Mouse (Mus musculus) stomach, embryonic 16.5 days (tissue): ENCODE data around the gene Avp. TPM values are rescaled to one million over a fixed set of nuclear protein-coding genes. Genes with fewer than 3 reads are reported as not detected.
A peak's percentile ranks its signal among the peaks of the same experiment; 100 is the strongest.

ENCODE experiments used
- ATAC-seq: fragments of 200-750 bp; cut with Nextera tagmentation; 2 replicates; pipeline ENCODE4 v1.8.0; 2017; ENCODE audit warnings: moderate number of reproducible peaks, moderate TSS enrichment; ENCODE audit not compliant: insufficient read depth, low FRiP score
- H3K27ac ChIP-seq: fragments of 300-500 bp; sonication (generic); 2 replicates; pipeline ENCODE4 v1.5.1; 2014; ENCODE audit warnings: low read length
- H3K27me3 ChIP-seq: fragments of 300-500 bp; sonication (generic); 2 replicates; pipeline ENCODE4 v1.6.1; 2014; ENCODE audit warnings: low read length, control low read depth, mixed read lengths; ENCODE audit not compliant: control insufficient read depth, insufficient read depth
- H3K36me3 ChIP-seq: fragments of 300-500 bp; sonication (generic); 2 replicates; pipeline ENCODE4 v1.6.1; 2014; ENCODE audit warnings: low read length; ENCODE audit not compliant: control insufficient read depth, insufficient read depth
- H3K4me1 ChIP-seq: fragments of 300-500 bp; sonication (generic); 2 replicates; pipeline ENCODE4 v1.6.1; 2014; ENCODE audit warnings: low read length, control low read depth, mixed read lengths; ENCODE audit not compliant: control insufficient read depth, insufficient read depth
- H3K4me2 ChIP-seq: fragments of 300-500 bp; sonication (generic); 2 replicates; pipeline ENCODE4 v1.6.1; 2014; ENCODE audit warnings: low read depth, low read length, mixed read lengths
- H3K4me3 ChIP-seq: fragments of 300-500 bp; sonication (generic); replicated peaks from 2 replicates; pipeline ENCODE4 v1.5.1; 2014; ENCODE audit warnings: mild to moderate bottlenecking, low read length
- H3K9ac ChIP-seq: fragments of 300-500 bp; sonication (generic); 2 replicates; pipeline ENCODE4 v1.6.1; 2014; ENCODE audit warnings: low read length
- H3K9me3 ChIP-seq: fragments of 300-500 bp; sonication (generic); replicated peaks from 2 replicates; pipeline ENCODE4 v1.6.1; 2016; ENCODE audit warnings: low read length, control low read depth; ENCODE audit not compliant: control insufficient read depth
- WGBS: fragments of 180-500 bp; shearing (Covaris S2); extraction: QIAGEN DNeasy Blood & Tissue Kit; methylation state at CpG from one replicate; pipeline ENCODE4 v1.1.7; 2014; 5-methylcytosine and 5-hydroxymethylcytosine counted together
- polyA plus RNA-seq: library from polyadenylated mRNA; unstranded; fragments of >200 nt; fragmentation: Nextera tagmentation; extraction: Ambion mirVana; gene quantifications from 2 replicates; pipeline ENCODE4 v1.2.1, GENCODE M21; 2015

The Avp gene
- polyA plus RNA-seq, 1 experiment from 2014 or later, result not detected

DNA sequence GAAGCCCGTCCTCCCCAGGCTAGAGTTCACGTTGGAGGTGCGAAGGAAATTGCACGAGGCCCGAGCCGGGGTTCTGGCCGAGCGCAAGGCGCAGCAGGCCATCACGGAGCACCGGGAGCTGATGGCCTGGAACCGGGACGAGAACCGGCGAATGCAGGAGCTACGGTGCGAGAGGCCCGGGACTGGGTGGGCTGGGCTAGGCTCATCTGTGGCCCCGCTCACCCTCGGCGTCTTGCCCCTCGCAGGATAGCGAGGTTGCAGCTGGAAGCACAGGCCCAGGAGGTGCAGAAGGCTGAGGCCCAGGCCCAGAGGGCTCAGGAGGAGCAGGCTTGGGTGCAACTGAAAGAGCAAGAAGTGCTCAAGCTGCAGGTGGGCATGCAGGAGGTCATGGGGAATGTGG lies 18.3 kb downstream of the Avp start:
- Histone ChIP-seq H3K27ac (peak overlapping the region; percentile 25; the same call in 1 of the 2 replicates), H3K4me3 (peak overlapping the region; percentile 81), H3K36me3 (no peaks in the 10 kb centered on the region), H3K27me3 (no peaks in the 10 kb centered on the region), H3K9me3 (no peaks in the 10 kb centered on the region), H3K4me1 (peaks cover 14% of the 10 kb centered on the region), H3K9ac (peak overlapping the region; percentile 86), H3K4me2 (peak overlapping the region; percentile 94)
- under 1% methylated on average over 23 of the region's 23 CpGs for WGBS
- no peak for ATAC-seq

DNA sequence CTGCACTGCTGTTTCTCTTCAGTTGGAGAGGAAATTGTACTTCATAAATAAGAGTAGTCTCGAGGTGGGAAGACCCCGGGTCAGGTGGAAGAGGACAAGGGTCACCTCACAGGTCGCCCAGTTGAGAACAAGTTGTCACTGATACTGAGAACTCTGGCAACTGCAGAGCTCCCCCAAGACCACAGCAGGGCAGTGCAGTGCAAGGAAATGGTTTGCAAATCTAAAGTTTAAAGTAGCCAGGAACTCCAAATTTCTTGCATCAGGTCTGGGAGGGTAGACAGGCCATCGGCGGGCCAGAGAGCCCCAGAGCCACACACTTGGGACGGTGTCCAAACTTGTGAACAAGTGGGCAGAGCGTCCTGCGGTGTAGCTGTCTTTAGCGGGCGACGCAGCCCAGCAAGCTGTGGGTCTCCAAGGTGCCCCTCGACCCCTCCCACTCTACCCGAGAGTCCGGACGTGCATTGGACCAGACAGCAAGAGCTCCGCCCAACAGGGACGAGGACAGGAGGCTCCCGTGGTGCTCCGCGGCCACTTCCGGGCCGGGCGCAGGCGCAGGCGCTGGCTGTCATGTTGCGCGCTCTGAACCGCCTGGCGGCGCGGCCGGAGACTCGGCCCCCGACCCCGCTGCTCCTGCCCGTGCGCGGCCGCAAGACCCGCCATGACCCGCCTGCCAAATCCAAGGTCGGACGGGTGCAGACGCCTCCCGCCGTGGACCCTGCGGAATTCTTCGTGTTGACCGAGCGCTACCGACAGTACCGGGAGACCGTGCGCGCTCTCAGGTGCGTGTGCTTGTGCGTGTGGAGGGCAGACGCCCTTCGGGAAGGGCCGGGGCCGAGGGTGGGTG lies 18.9 kb downstream of the Avp start, which contains the start of gene Mrps26:
Mrps26 (plus strand) TSS at position 531 of the 844 bp plus-strand sequence.
- under 1% methylated on average over 61 of the region's 61 CpGs for WGBS

DNA sequence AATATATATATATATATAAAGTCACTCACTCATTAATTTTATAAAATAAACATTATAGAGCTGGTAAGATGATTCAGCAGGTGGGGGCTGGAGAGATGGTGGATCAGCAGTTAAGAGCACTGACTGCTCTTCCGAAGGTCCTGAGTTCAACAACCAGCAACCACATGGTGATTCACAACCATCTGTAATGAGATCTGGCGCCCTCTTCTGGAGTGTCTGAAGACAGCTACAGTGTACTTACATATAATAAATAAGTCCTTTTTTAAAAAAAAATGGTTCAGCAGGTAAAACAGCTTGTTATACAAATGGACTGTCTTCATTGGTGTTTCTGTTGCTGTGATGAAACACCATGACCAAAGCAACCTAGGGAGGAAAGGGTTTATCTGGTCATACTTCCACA lies 24.3 kb downstream of the Avp start:
- Histone ChIP-seq H3K4me3 (no peak overlapping the region), H3K27ac (no peak overlapping the region), H3K4me1 (peaks cover 3% of the 10 kb centered on the region; the same call in 1 of the 2 replicates), H3K9me3 (no peaks in the 10 kb centered on the region), H3K9ac (no peak overlapping the region), H3K36me3 (peaks cover 10% of the 10 kb centered on the region; the same call in 1 of the 2 replicates), H3K4me2 (no peak overlapping the region), H3K27me3 (no peaks in the 10 kb centered on the region)
- no peak for ATAC-seq
- WGBS, result 67% methylated on average over 2 of the region's 2 CpGs

More for the DNA sequence above, 18.9 kb downstream of the Avp start, which contains the start of gene Mrps26:
- Histone ChIP-seq H3K9ac (peak within 1 kb of the TSS; percentile 86), H3K27ac (peak within 1 kb of the TSS; percentile 75), H3K27me3 (no peaks in the 10 kb centered on the region), H3K9me3 (no peaks in the 10 kb centered on the region), H3K4me3 (peak within 1 kb of the TSS; percentile 81), H3K4me2 (peak within 1 kb of the TSS; percentile 94), H3K4me1 (peaks cover 14% of the 10 kb centered on the region), H3K36me3 (no peaks in the 10 kb centered on the region)
- peak; percentile 99 for ATAC-seq

GRCm38 (mm10) chr2:130557462-130557861 lies 24.9 kb downstream of the Avp start:
- Histone ChIP-seq H3K36me3 (peaks cover 14% of the 10 kb centered on the region; the same call in 1 of the 2 replicates), H3K27ac (no peak overlapping the region), H3K4me1 (no peaks in the 10 kb centered on the region), H3K9me3 (no peaks in the 10 kb centered on the region), H3K4me3 (no peak overlapping the region), H3K9ac (no peak overlapping the region), H3K27me3 (no peaks in the 10 kb centered on the region), H3K4me2 (no peak overlapping the region)
- 92% methylated on average over 2 of the region's 2 CpGs for WGBS
- ATAC-seq, result no peak

- Histone ChIP-seq H3K9me3 (no peaks in the 10 kb centered on the region), H3K36me3 (peaks cover 15% of the 10 kb centered on the region; the same call in 1 of the 2 replicates), H3K9ac (no peak overlapping the region), H3K4me3 (no peak overlapping the region), H3K4me1 (no peaks in the 10 kb centered on the region), H3K27ac (no peak overlapping the region), H3K27me3 (no peaks in the 10 kb centered on the region), H3K4me2 (no peak overlapping the region)
- ATAC-seq, result no peak
- 78% methylated on average over 1 of the region's 1 CpGs for WGBS
Observed at GRCm38 (mm10) chr2:130556292-130556691, 26.1 kb downstream of the Avp start.

DNA sequence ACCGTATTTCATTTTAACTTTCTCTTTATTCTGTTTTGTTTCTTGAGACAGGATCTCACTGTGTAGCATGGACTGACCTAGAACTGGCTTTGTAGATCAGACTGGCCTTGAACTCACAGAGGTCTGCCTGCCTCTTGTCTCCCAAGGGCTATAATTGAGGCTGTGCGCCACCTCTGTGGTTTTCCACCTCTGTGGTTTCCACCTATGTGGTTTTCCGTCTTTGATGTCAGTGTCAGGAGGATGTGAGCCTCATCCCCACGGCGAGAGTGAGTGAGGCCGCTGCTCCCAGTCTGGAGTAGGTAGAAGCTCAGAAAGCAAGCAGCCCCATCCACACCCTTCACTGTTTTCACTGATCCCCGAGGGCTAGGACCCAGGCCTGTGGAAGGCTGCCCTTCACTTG lies 27.5 kb downstream of the Avp start:
- Histone ChIP-seq H3K4me2 (no peak overlapping the region), H3K9me3 (no peaks in the 10 kb centered on the region), H3K27me3 (no peaks in the 10 kb centered on the region), H3K36me3 (peaks cover 15% of the 10 kb centered on the region; the same call in 1 of the 2 replicates), H3K9ac (no peak overlapping the region), H3K4me3 (no peak overlapping the region), H3K4me1 (no peaks in the 10 kb centered on the region), H3K27ac (no peak overlapping the region)
- WGBS, result 86% methylated on average over 7 of the region's 7 CpGs
- no peak for ATAC-seq

DNA sequence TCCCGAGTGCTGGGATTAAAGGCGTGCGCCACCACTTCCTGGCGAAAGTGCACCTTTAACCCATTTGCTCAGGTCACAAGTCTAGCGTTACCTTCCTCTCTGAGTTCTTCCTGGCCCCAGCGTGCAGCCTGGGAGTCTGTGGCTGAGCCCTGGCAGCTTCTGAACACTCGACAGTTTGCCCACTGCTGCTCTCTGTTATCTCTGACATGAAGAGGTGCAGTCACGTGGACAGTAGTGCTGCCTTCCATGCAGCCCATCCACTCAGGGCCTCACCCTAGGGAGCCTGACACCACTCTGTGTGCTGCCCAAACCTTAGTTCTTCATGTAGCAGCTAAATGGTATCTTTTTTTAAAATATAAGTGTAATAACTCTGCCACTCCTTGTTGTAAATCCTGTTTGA lies 35.4 kb downstream of the Avp start:
- H3K9ac ChIP-seq, result no peak overlapping the region
- no peaks in the 10 kb centered on the region for H3K4me1 ChIP-seq
- no peak for ATAC-seq
- H3K27me3 ChIP-seq, result no peaks in the 10 kb centered on the region
- H3K27ac ChIP-seq, result no peak overlapping the region
- no peak overlapping the region for H3K4me2 ChIP-seq
- H3K4me3 ChIP-seq, result no peak overlapping the region
- no peaks in the 10 kb centered on the region for H3K9me3 ChIP-seq
- H3K36me3 ChIP-seq, result peaks cover 20% of the 10 kb centered on the region
- WGBS, result 85% methylated on average over 8 of the region's 8 CpGs

DNA sequence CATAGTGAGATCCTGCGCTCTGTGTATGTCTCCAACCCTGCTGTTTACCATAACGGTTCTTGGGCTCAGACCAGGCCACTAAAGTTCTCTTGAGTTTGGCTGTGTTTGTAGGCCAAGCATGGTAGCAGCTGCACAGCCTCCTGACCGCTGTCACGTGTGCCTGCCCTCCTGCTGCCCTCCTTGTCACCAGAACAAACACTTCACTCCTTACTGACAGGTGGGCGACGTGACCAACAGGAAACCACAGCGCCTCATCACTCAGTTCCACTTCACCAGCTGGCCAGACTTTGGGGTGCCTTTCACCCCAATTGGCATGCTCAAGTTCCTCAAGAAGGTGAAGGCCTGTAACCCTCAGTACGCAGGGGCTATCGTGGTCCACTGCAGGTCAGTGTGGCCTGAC lies 42.1 kb downstream of the Avp start:
- no peaks in the 10 kb centered on the region for H3K4me1 ChIP-seq
- 83% methylated on average over 9 of the region's 9 CpGs for WGBS
- peaks cover 13% of the 10 kb centered on the region for H3K36me3 ChIP-seq
- no peaks in the 10 kb centered on the region for H3K9me3 ChIP-seq
- no peak overlapping the region for H3K27ac ChIP-seq
- no peak overlapping the region for H3K9ac ChIP-seq
- no peaks in the 10 kb centered on the region for H3K27me3 ChIP-seq
- no peak overlapping the region for H3K4me2 ChIP-seq
- no peak for ATAC-seq
- no peak overlapping the region for H3K4me3 ChIP-seq

- peaks cover 7% of the 10 kb centered on the region for H3K36me3 ChIP-seq
- ATAC-seq, result no peak
Observed at GRCm38 (mm10) chr2:130538876-130539546, 43.3 kb downstream of the Avp start.

More at GRCm38 (mm10) chr2:130538876-130539546, 43.3 kb downstream of the Avp start:
- H3K9ac ChIP-seq, result no peak overlapping the region
- no peaks in the 10 kb centered on the region for H3K4me1 ChIP-seq
- no peak overlapping the region for H3K27ac ChIP-seq
- H3K4me3 ChIP-seq, result no peak overlapping the region
- H3K9me3 ChIP-seq, result no peaks in the 10 kb centered on the region
- 88% methylated on average over 8 of the region's 8 CpGs for WGBS
- H3K27me3 ChIP-seq, result no peaks in the 10 kb centered on the region
- H3K4me2 ChIP-seq, result no peak overlapping the region
